Mouse (Mus musculus): ENCODE results near the gene Serpina11.
A peak's percentile ranks its signal among the peaks of the same experiment; 100 is the strongest.

Gene Serpina11

GRCm38 (mm10) chr12:103989857-103990256, at the start of gene Serpina11:
Gene Serpina11, minus strand, starts transcription at chr12:103989957.
- no peak for DNase-seq (ENCODE audit: extremely low spot score, low spot score)

DNA sequence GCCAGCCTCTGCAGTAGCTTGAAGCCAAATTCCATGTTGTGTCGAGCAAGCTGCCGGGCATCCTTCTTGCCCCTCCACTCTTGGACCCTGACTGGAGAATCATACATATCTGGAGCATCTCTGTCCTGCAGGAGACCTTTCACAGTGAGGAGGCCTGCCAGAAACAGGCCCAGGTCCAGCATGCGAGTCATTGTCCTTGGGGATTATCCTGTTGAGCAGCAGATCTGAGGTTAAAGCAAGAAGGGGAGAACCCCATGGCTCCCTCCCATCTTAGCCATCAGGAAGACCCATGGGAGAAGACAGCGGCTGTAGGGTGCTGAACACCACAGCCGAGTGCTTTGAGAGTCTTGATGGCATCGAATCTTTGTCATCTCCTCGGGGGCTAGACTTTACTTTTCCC, 48.4 kb upstream of the Serpina11 start:
- no peak for DNase-seq (ENCODE audit: extremely low spot score, low spot score)

- no peak for DNase-seq (ENCODE audit: extremely low spot score, low spot score)
These were observed 44.0 kb upstream of the Serpina11 start for GRCm38 (mm10) chr12:104033752-104034151.

- DNase-seq (ENCODE audit: extremely low spot score, low spot score), result peak; percentile 24
These were observed 40.2 kb upstream of the Serpina11 start for GRCm38 (mm10) chr12:104029986-104030385.

- DNase-seq (ENCODE audit: extremely low spot score, low spot score), result no peak
These were observed 25.5 kb upstream of the Serpina11 start for GRCm38 (mm10) chr12:104015280-104015679.

DNA sequence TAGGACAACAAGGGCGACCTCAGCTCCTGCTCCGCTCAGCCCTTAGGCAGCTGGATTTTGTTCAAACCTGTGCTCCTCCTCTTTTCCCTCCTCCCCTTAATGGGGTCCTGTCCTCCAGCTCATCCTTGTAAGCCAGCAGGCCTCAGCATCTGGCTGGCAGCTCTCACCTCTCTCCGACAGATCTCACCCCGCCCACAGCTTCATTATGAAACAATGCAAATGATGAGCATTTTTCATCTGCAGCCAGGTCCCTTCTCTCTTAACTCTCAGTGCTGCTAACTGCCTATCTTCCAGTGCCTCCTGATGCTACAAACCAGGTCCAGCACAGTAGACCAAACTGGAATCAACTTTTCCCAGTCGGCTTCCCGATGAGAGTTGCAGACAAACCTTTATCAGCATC, 23.9 kb upstream of the Serpina11 start, which contains the start of gene Serpina9:
Gene Serpina9 (minus strand): TSS at position 136 of the 400 bp plus-strand sequence.
- DNase-seq (ENCODE audit: extremely low spot score, low spot score), result no peak

DNA sequence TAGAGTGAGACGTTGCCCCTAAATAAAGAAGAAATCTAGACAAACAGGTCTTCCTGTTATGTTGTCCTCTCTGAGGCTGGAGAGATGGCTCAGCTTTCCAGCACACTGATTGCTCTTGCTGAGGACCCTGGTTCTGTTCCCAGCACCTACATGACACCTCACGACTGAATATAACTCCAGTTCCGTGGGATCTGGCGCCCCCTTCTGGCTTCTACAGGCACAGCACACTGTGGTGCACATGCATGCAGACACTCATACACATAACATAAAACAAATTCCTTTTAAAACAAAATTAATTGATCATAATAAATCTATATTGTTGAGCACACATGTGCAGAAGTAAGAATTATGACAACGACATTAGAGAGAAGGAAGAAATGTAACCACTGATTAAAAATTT, 14.9 kb upstream of the Serpina11 start:
- DNase-seq (ENCODE audit: extremely low spot score, low spot score), result no peak

GRCm38 (mm10) chr12:104003238-104003612, 13.5 kb upstream of the Serpina11 start:
- DNase-seq (ENCODE audit: extremely low spot score, low spot score), result no peak

DNA sequence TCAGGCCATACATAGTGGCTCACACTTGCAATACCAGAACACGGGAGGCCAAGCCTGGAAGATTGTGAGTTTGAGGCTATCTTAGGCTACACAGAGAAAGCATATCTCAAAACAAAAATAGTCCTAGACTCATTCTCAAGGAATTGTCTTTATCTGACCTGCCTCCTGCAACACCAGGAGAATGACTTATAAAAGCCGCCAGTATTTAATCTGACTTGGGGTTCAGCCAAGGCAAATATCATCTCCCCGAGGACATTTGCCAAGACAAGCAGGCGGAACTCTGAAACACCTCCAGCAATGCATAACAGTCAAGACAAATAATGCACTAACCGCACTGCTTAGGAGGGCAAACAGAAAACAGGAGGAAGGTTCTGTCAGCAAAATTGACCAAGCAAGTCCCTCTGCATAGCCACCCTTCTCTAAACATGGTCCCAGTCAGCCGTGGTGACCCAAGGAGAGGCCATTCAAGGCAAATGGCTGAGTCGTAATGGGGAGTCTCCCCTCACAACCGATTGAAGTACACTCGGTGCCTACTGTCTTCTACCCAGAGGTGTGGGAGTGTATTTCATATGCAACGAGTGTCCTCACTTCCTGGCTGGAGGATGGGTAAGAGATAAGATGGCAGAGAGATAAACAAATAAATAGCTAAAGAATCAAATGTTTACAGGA, 12.9 kb upstream of the Serpina11 start:
- DNase-seq (ENCODE audit: extremely low spot score, low spot score), result no peak

- DNase-seq (ENCODE audit: extremely low spot score, low spot score), result no peak
These were observed 10.8 kb upstream of the Serpina11 start for GRCm38 (mm10) chr12:104000594-104000993.

- DNase-seq (ENCODE audit: extremely low spot score, low spot score), result no peak
These were observed 9.9 kb upstream of the Serpina11 start for GRCm38 (mm10) chr12:103999611-104000010.

DNA sequence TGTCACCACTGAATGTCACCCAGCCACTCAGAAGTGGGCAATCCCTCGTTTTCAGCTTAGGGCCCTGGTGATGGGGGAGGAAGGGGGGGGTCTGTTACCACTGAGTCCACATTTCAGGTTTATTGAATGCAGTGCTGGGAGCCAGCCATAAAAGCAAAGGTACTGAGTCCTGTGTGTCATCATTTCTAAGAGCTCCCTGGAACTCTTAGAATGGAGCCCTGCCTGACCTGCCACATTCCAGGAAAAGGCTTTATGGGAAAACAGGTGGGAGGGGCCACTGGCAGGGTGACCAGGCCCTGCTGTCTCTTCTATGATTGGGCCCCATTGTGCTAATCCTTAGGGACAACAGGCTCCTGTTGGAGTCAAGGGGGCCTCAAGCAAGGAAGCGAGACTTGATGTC, 6.8 kb upstream of the Serpina11 start:
- no peak for DNase-seq (ENCODE audit: extremely low spot score, low spot score)

DNA sequence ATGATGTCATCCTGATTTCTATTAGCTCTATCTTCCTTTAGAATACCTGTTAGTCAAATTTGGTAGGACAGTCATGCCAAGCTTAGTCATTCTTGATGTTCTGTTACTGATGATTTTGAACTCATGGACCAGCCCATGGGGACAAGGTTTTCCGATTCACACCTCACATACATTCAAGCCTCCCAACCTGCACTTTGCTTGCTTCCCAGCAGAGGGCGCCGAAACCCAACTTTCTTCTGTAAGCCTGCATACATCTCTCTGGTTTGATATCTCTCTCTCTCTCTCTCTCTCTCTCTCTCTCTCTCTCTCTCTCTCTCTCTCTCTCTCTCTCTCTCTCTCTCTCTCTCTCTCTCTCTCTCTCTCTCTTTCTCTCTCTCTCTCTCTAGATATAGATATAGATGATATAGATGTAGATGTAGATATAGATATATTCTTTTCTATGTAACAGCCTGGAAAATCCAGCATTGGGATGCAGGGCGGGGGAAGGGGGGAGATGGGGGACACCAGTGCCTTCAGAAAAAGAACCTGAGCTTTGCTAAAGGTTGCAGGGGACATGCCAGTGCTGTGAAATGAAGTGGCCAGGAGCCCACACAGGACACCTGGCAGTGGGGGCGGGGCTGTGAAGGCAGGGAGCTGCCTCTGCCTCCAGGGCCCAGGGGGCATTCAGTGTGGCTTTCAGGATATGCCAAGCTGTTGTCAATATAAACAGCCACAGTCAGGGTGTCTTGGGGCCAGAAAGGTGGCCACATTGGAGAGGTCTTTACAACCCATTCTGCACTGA, 5.7 kb upstream of the Serpina11 start:
- peak; percentile 60 for DNase-seq (ENCODE audit: extremely low spot score, low spot score)

- no peak for DNase-seq (ENCODE audit: extremely low spot score, low spot score)
These were observed 3.2 kb upstream of the Serpina11 start for GRCm38 (mm10) chr12:103992945-103993344.

GRCm38 (mm10) chr12:103989514-103989767, 316 bp downstream of the Serpina11 start:
- no peak for DNase-seq (ENCODE audit: extremely low spot score, low spot score)

- DNase-seq (ENCODE audit: extremely low spot score, low spot score), result no peak
These were observed 823 bp downstream of the Serpina11 start for GRCm38 (mm10) chr12:103988754-103989513.

GRCm38 (mm10) chr12:103985868-103986267, 3.9 kb downstream of the Serpina11 start:
- no peak for DNase-seq (ENCODE audit: extremely low spot score, low spot score)

DNA sequence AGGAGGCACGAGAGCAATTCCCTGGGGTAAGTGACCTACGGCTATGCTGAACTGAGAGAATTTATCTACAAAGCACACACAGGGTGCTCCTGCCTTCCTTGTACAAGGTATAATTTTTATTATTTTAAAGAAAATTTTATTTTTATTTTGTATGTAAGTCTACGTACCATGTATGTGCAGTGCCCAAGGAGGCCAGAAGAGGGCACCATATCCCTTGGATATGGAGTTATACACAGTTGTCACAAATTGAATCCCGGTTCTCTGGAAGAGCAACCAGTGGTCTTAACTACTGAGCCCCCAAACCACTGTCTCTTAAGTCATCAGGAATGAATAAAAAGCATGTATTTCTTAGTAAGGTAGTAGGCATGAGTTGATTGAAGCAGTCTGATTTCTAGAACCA, 4.8 kb downstream of the Serpina11 start:
- peak; percentile 43 for DNase-seq (ENCODE audit: extremely low spot score, low spot score)

DNA sequence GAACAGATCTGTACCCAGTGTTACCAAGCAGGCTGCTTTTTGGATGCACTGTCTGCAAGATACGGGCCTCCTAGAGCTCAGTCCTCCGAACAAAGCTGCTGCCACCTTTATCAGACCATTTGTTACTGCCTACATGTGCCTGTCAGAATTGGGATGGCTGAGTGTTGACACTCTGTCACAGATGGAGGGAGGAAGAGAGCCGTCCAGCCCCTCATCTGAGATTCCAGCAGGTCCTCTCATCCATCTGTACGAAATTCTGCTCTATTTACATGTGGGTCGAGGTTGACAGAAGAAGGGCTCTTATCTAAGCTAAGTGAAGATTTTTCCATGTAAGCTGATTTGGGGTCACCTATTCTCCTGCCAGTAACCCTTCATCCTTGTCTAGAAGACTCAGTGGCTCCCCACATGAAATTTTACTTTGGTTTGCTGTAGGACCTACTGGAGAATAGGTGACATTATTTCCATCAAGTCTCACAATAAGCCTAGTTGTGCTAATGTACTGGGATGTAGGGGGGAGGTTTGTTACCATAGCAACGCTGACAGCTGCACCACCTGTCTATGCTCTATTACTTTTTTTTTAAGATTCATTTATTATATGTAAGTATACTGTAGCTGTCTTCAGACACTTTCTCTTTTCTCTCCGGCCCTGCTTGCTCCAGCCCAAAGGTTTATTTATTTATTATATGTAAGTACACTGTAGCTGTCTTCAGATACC, 8.0 kb downstream of the Serpina11 start:
- DNase-seq (ENCODE audit: extremely low spot score, low spot score), result no peak

GRCm38 (mm10) chr12:103978294-103978693, 11.5 kb downstream of the Serpina11 start:
- DNase-seq (ENCODE audit: extremely low spot score, low spot score), result no peak

GRCm38 (mm10) chr12:103977846-103978245, 11.9 kb downstream of the Serpina11 start:
- peak; percentile 32 for DNase-seq (ENCODE audit: extremely low spot score, low spot score)

DNA sequence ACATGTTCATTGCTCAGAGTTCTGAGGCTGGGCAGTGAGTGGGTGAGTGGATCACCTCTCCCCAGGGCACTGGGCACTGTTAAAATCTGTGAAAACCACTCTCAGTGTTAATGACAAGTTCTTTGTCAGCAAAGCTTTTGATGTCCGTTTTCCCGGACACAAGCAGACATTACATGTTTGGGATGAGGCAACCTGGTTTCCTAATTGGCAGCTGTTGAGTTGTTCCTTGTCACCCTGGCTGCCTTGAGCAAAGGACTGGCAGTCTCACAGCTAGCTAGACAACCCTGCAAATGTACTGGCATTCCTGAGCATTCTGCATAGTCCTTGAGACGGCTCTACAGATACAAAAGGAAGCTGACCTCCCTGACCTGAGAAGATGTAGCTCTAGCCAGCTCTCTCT, 12.7 kb downstream of the Serpina11 start:
- no peak for DNase-seq (ENCODE audit: extremely low spot score, low spot score)
